Mouse (Mus musculus): ENCODE results near the gene Tfrc.

DNA sequence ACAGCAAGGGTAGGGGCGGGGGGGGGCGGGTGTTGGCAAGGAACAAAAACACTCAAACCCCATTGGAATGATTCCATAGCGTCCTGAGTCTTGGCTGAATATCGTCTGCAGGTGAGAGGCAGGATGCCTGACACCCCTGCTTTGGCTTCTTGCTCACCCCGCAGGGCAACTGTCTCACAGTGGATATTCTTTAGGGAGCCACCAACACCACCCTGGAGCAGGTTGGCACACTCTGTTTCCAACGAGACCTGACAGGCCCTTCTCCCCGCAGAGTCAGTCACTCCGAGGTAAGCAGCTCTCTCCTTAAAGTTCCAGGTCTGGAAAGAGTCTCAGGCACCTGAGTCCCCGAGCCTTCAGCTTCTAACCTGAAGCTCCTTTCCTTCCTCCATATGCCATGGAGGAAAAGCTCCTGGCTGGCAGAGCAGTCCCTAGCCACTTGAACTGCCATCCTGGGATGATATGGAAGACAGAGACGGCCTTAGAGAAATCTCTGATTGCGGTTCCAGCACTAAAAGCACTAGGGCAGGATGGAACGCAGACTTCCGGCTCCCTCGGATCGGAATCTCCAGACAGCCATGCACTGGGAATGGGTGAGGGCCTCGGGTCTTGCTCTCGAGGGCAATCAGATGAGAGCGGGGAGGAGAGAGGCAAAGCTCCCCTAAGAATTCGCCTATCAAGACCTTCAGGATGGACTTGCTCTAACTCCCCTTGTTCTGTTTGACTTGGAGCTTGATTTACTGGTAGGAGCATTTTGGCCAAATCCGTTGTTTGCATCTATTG is 32.9 kb downstream of the Tfrc start:
- TF ChIP-seq MAX (IDR thresholded peaks at IDR 0.05) (no peak), CTCF (IDR thresholded peaks at IDR 0.05; ENCODE audit: control insufficient read depth, insufficient read depth, insufficient read length) (no peak), USF1 (IDR thresholded peaks at IDR 0.05; ENCODE audit: low read depth) (no peak), CEBPB (IDR thresholded peaks at IDR 0.05; ENCODE audit: low read depth) (no peak), MYOG (IDR thresholded peaks at IDR 0.05; ENCODE audit: control insufficient read depth, extremely low read depth, insufficient read length) (no peak), FOSL1 (IDR thresholded peaks at IDR 0.05; ENCODE audit: insufficient read depth, low read length, poor library complexity, severe bottlenecking) (no peak)

All from C2C12 (cell line).